Mouse (Mus musculus) layer of hippocampus, postnatal 10 days (tissue): ENCODE measurements around the gene Inca1. TPM values are rescaled to one million over a fixed set of nuclear protein-coding genes. Genes with fewer than 3 reads are reported as not detected.
A peak's percentile ranks its signal among the peaks of the same experiment; 100 is the strongest.

Experiments
- DNase-seq, 2 experiments: peaks; one replicate each; pipeline ENCODE4 v3.0.0; 2021; ENCODE audit warnings: low spot score in 2 of 2
- total RNA-seq, 2 experiments: library from RNA; stranded (reverse); gene quantifications; 2 replicates each; pipeline ENCODE4 v1.2.3; 2021

Gene Inca1
- total RNA-seq, 2 experiments from 2014 or later: 1.4 to 1.8 TPM

GRCm38 (mm10) chr11:70701984-70702733 lies 2.2 kb upstream of the Inca1 start:
- no peak for DNase-seq

DNA sequence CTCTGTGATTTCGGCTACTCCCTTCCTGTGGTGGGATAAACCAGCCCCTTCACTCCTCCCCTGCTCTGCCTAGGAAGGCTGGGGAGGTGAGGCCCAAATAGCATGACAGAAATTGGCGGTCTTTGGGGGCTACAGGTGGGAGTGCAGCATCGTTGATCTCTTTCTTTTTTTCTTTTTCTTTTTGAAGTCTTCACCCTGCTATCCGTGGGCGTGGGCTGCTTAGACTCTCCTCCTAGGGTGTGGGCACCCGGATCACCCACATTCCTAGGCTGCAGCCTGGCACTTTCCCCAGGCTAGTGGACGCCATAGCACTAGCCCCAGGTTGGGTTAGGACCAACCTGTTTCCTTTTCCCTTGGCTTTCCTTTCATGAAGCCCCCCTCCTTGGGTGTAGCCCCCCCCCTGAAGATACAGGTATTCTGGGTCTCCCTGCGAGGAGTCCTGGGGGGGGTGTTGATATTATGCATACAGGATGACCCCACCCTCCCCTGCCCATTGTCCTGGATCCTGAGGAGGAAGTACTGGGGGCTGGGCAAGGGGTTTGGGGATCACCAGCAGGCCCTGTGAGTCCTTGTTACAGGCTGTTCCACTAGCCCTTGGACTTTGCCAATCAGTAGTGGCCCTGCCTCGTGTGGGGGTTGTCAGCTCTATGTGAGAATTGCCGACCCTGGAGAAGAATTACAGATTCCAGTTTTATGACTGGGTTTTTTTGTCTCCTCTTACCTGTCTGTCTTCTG lies 1.4 kb upstream of the Inca1 start:
- DNase-seq: no peak

DNA sequence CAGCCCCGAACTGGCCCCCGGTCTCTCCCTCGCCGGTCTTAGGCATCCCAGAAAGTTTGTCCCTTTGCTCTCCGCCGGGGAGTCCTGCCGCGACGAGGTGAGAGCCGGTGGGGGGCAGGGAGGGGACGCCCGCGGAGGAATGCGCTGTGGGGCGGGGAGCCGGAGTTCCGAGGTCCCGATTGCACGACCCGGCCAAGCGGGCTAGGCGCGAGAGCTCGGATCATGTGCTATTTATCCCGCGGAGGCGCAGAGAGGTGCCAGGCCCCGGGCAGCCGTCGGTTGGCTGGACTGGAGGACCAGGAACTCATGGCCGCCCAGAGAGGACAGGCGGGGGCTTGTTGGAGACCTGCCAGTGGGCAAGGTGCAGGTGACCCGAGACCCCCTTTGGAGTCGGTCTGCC lies 658 bp upstream of the Inca1 start:
- peak; percentile 60 to 72 for DNase-seq

- DNase-seq: no peak
Measured at GRCm38 (mm10) chr11:70699051-70699450, 904 bp downstream of the Inca1 start.

- no peak for DNase-seq
Measured at GRCm38 (mm10) chr11:70697376-70697775, 2.6 kb downstream of the Inca1 start.

DNA sequence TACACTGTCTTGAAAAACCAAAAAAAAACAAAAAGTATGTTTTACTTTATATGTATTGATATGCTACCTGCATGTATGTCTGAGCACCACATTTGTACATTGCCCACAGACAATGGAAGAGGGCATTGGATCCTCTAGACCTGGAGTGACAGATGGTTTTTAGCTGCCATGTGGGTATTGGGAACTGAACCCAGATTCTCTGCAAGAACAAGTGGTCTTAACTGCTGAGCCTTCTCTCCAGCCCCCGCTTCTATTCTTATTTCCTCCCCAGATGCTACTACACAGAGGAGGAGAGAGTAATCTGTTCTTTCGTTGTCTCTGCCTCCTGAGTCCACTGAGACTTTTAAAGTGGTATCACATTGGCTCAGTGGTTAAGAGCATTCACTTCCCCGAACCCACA lies 6.5 kb downstream of the Inca1 start:
- DNase-seq: no peak

DNA sequence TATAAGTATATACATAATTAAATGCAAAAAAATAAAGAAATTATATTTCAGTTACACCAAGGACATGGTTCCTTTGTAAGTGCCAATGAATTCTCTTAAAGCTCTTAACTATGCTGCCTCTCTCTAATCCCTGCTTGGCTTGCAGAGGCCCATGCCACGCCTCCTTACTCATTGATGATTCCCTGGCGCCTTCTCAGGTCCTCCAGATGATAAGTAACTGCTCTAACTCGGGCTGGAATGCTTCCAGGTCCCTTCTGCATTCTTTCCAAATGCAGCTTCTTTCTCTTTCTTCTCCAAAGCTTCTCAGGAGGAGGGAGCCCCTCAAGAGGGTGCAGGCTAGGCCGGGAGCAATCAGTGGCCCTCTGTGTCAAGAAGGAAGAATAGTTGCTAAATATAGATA lies 10.4 kb downstream of the Inca1 start:
- DNase-seq: no peak

- no peak for DNase-seq
Measured at GRCm38 (mm10) chr11:70688372-70688771, 11.6 kb downstream of the Inca1 start.

DNA sequence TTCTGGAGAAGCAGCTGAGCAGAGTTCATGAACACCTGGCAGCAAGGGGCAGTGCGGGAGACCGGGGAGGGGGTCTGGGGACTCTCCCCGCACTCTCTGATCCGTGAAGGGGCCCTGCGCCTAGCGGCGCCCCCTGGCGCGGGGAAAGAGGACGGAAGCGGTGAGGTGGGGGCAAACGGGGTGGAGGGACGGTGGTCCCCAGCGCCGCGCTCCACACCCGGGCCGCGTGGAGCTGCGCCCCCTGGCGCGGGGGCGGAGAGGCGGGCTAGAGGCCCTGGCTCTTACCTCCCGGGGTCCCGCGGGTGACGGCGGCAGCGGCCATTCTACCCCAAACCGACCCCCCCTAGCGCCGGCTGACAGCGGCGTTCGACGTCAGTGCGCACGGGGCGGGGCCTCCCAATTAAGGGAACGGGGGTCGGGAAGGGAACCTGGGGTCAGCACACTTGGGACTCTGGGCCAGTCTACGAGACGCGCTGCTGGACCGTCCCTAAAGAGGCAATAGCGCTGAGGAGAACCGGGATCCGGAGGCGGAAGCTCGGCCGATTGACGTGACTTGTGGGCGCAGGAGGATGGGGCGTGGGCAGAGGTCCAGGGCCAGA lies 12.3 kb downstream of the Inca1 start, which contains the start of gene Camta2:
Camta2 (minus strand) TSS at position 505 of the 599 bp plus-strand sequence.
- peak; percentile 90 to 92 for DNase-seq

DNA sequence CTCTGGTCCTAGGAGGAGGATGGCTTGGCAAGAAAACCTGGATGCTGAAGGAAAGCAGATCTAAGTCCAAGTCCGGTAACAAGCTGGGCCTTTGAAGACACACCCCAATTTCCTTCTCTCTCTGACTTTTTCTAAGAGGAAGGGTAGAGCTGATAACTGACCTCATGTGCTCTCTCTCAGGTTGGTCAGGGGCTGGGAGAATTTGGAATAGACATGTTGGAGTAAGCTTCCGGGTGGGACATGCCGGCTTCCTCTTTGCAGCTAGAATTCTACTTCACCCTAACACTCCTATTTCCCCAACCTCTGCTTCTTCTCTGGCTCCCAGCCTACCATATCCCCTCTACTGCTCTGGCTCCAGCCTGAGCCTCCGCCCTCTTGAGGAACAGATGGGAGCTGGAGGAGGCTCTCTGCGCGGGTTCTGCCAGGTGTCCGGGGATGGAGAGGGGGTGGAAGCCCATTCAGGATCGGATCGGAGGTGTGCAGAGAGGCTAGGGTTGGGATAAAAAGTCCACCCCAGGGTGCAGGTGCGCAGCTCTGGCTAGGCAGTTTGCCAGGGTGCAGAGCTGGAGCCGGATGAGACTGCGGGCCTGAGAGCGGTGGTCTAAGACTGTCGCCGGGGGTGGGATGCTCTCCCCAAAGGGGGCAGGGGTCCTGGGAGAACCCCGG lies 12.9 kb downstream of the Inca1 start:
- DNase-seq: peak; percentile 58 to 59

GRCm38 (mm10) chr11:70683640-70684039 lies 16.3 kb downstream of the Inca1 start:
- DNase-seq: no peak

DNA sequence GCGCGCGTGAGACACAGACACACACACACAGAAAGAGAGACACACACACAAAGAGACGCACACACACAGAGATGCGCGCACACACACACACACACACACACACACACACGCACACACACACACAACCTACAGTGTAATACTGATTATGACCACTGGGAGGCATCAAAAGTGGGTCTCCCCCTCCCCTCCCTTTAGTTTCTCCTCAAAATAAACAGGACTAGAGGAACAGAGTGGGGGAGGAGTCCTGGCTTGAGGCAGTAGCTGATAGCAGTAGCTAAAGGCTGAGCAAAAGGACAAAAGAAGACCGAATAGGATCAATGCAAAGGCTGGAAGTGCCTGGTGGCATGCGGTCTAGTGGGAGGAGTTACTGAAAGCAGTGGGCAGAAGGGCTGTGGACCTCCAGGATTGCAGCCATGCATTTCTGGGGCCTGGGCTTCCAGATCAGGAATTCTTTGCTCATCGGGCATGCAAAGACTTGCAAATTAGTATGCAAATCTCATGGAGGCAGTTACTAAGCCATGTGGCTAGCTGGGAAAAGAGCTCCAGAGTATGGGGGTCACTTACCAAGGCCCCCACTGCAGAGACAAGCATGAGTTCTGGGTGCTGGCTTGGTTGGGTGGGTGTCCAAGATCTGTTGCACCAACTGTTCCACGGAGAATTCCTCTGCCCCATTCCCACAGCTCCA lies 17.9 kb downstream of the Inca1 start:
- DNase-seq: peak; percentile 64 to 69

- DNase-seq: no peak
Measured at GRCm38 (mm10) chr11:70681170-70681569, 18.8 kb downstream of the Inca1 start.

- no peak for DNase-seq
Measured at GRCm38 (mm10) chr11:70679894-70680293, 20.1 kb downstream of the Inca1 start.

- no peak for DNase-seq
Measured at GRCm38 (mm10) chr11:70679361-70679760, 20.6 kb downstream of the Inca1 start.

- no peak for DNase-seq
Measured at GRCm38 (mm10) chr11:70678576-70678975, 21.4 kb downstream of the Inca1 start.

DNA sequence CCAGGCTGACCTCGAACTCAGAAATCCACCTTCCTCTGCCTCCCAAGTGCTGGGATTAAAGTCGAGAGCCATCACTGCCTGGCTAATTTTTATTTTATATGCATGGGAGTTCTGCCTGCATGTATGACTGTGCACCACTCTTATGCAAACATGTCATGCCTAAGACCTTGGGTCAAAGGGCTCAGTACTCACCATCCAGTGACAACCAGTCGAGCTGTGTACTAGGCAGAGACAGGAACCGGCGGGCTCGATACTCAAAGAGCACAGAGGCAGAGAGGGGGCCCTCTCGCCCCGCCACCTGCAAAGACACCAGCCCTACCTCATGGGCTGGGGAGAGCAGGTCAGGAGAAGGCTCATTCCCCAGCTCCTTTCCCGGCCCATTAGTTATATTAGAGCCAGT lies 21.9 kb downstream of the Inca1 start:
- DNase-seq: no peak

DNA sequence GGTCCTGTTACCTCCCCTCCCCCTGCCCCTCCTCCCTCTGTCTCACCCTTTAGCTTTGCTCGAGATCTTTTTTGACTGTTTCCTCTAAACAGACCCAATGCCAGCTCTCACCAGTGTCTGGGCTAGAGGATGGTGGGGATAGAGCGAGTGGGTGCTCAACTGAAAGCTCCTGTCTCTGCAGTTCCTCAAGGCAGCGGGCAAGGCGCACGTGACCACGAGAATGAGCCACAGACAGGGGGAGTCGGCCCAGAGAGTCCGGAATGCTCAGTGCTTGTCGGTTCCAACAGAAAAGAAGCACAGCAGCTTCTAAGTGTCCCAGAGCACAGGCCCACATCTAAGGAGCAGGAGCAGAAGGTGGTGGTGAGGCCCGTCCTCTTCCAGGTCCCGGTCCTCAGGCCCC lies 25.5 kb downstream of the Inca1 start:
- DNase-seq: no peak

GRCm38 (mm10) chr11:70674014-70674413 lies 25.9 kb downstream of the Inca1 start:
- DNase-seq: no peak

- DNase-seq: no peak
Measured at GRCm38 (mm10) chr11:70671333-70672047, 28.5 kb downstream of the Inca1 start.
